Mouse (Mus musculus): Measurements from ENCODE around the gene Pdcd7.

GRCm38 (mm10) chr9:65345854-65346475 lies at the start of gene Pdcd7:
- TF ChIP-seq ZC3H11A (IDR thresholded peaks at IDR 0.05; ENCODE audit: borderline replicate concordance, low read depth, low read length): peak; percentile 25; the same call in 1 of the 2 replicates
- no peak for TF ChIP-seq ZNF384 (IDR thresholded peaks at IDR 0.05; ENCODE audit: low read depth, low read length)
- TF ChIP-seq HCFC1 (IDR thresholded peaks at IDR 0.05; ENCODE audit: borderline replicate concordance, insufficient read depth, low read length): peak; percentile 80
